Mouse (Mus musculus) forebrain, embryonic 11.5 days (tissue): Measurements from ENCODE around the gene Cyp3a44. TPM values are rescaled to one million over a fixed set of nuclear protein-coding genes. Genes with fewer than 3 reads are reported as not detected.
"Not testable (repeated sequence)": the region's sequence is repeated elsewhere in the genome, so short reads cannot be mapped to it uniquely, and the experiment has no call there.

Experiments used
- ATAC-seq: fragments of 200-750 bp; cut with Nextera tagmentation; replicated peaks from 2 replicates; pipeline ENCODE4 v1.8.0; 2017; ENCODE audit warnings: moderate TSS enrichment; ENCODE audit not compliant: low FRiP score
- DNase-seq: peaks from one replicate; pipeline ENCODE4 v3.0.0-alpha.2; 2017; ENCODE audit warnings: low spot score
- H3K27ac ChIP-seq: fragments of 300-500 bp; sonication (generic); 2 replicates; pipeline ENCODE4 v1.5.1; 2014; ENCODE audit warnings: low read depth, low read length
- H3K27me3 ChIP-seq: fragments of 300-500 bp; sonication (generic); 2 replicates; pipeline ENCODE4 v1.6.1; 2014; ENCODE audit warnings: mild to moderate bottlenecking, low read length, mixed read lengths; ENCODE audit not compliant: control insufficient read depth, insufficient read depth
- H3K36me3 ChIP-seq: fragments of 300-500 bp; sonication (generic); 2 replicates; pipeline ENCODE4 v1.6.1; 2014; ENCODE audit warnings: mild to moderate bottlenecking, low read length, moderate library complexity, mixed read lengths; ENCODE audit not compliant: control insufficient read depth, insufficient read depth
- H3K4me1 ChIP-seq: fragments of 300-500 bp; sonication (generic); replicated peaks from 2 replicates; pipeline ENCODE4 v1.6.1; 2014; ENCODE audit warnings: low read length, mixed read lengths; ENCODE audit not compliant: control insufficient read depth, insufficient read depth
- H3K4me2 ChIP-seq: fragments of 300-500 bp; sonication (generic); 2 replicates; pipeline ENCODE4 v1.6.1; 2014; ENCODE audit warnings: low read depth, mild to moderate bottlenecking, low read length, moderate library complexity, mixed read lengths; ENCODE audit not compliant: severe bottlenecking
- H3K4me3 ChIP-seq: fragments of 300-500 bp; sonication (generic); 2 replicates; pipeline ENCODE4 v1.5.1; 2014; ENCODE audit warnings: low read depth, low read length
- H3K9ac ChIP-seq: fragments of 300-500 bp; sonication (generic); 2 replicates; pipeline ENCODE4 v1.6.1; 2014; ENCODE audit warnings: low read length
- H3K9me3 ChIP-seq: fragments of 300-500 bp; sonication (generic); 2 replicates; pipeline ENCODE4 v1.6.1; 2016; ENCODE audit warnings: low read length, mixed read lengths; ENCODE audit not compliant: control insufficient read depth
- WGBS: fragments of 180-500 bp; shearing (Covaris S2); extraction: QIAGEN DNeasy Blood & Tissue Kit; methylation state at CpG from one replicate; pipeline ENCODE4 v1.1.7; 2014; 5-methylcytosine and 5-hydroxymethylcytosine counted together
- polyA plus RNA-seq: library from polyadenylated mRNA; unstranded; fragments of >200 nt; fragmentation: Nextera tagmentation; extraction: Ambion mirVana; gene quantifications from 2 replicates; pipeline ENCODE4 v1.2.1, GENCODE M21; 2014

Cyp3a44 gene
- polyA plus RNA-seq = not detected in 2 replicates

- DNase-seq, H3K27me3 ChIP-seq, H3K9me3 ChIP-seq, H3K36me3 ChIP-seq, ATAC-seq, H3K4me1 ChIP-seq, H3K4me3 ChIP-seq, H3K4me2 ChIP-seq, H3K9ac ChIP-seq, H3K27ac ChIP-seq: not testable (repeated sequence)
- 82% methylated on average over 2 of the region's 2 CpGs for WGBS
These were observed at the start of gene Cyp3a44 for GRCm38 (mm10) chr5:145805796-145806195. TSS of gene Cyp3a44 (minus strand) at chr5:145805874.

GRCm38 (mm10) chr5:145800229-145800628, 5.4 kb downstream of the Cyp3a44 start:
- H3K4me3 ChIP-seq, H3K9me3 ChIP-seq, H3K36me3 ChIP-seq, DNase-seq, H3K27ac ChIP-seq, H3K4me2 ChIP-seq, H3K27me3 ChIP-seq, ATAC-seq, H3K9ac ChIP-seq, H3K4me1 ChIP-seq: not testable (repeated sequence)

- not testable (repeated sequence) for H3K36me3 ChIP-seq, H3K9me3 ChIP-seq, H3K27me3 ChIP-seq, ATAC-seq, H3K9ac ChIP-seq, H3K4me2 ChIP-seq, H3K4me1 ChIP-seq, H3K27ac ChIP-seq, DNase-seq, H3K4me3 ChIP-seq
These were observed 12.4 kb downstream of the Cyp3a44 start for GRCm38 (mm10) chr5:145793232-145793631.

DNA sequence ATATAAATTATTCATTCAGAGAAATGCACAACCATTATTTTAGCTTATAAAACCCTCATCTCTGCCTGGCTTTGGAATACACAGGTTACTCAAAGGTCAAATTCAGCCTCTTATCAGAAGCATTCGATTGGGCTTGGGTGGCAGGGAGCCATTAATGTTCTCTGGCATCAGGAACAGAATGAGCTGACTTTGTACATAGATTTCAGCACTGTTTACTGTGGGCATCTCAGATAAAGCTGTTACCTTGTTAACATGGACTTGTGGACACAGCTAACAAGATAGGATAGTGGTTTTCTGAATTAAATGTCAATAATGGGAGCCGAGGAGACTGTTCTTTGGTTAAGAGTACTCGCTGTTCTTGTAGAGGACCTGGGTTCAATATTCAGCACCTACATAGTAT, 68.2 kb downstream of the Cyp3a44 start:
- H3K27ac ChIP-seq, H3K4me2 ChIP-seq, H3K4me3 ChIP-seq, H3K9me3 ChIP-seq, H3K9ac ChIP-seq, ATAC-seq, H3K4me1 ChIP-seq, H3K36me3 ChIP-seq, DNase-seq, H3K27me3 ChIP-seq: not testable (repeated sequence)
- 82% methylated on average over 3 of the region's 3 CpGs for WGBS

Other genes starting within 250 kb of the Cyp3a44 start
- not detected in 2 replicates for gene Cyp3a41b, start 221.1 kb downstream of the Cyp3a44 start, polyA plus RNA-seq
- not detected in 2 replicates for gene Cyp3a41a, start 85.7 kb downstream of the Cyp3a44 start, polyA plus RNA-seq
- gene Cyp3a11, start 74.1 kb upstream of the Cyp3a44 start, polyA plus RNA-seq = not detected in 2 replicates
- gene Cyp3a25, start 203.7 kb upstream of the Cyp3a44 start, polyA plus RNA-seq = not detected in 2 replicates